Mouse (Mus musculus) thymus, postnatal 0 days (tissue): ENCODE results near the gene Shisa8. TPM values are rescaled to one million over a fixed set of nuclear protein-coding genes. Genes with fewer than 3 reads are reported as not detected.
"Not testable (repeated sequence)": the region's sequence is repeated elsewhere in the genome, so short reads cannot be mapped to it uniquely, and the experiment has no call there.

Experiments
- DNase-seq: peaks from one replicate; pipeline ENCODE4 v3.0.0-alpha.2; 2015; ENCODE audit warnings: low spot score
- polyA plus RNA-seq: library from polyadenylated mRNA; unstranded; fragments of >200 nt; fragmentation: Nextera tagmentation; extraction: Ambion mirVana; gene quantifications from 2 replicates; pipeline ENCODE4 v1.2.1, GENCODE M21; 2015

Shisa8 gene
- polyA plus RNA-seq: 0.15 and 0.26 TPM in 2 replicates

- no peak for DNase-seq
Measured at GRCm38 (mm10) chr15:82212752-82213063, at the start of gene Shisa8. Gene Shisa8, minus strand, starts transcription at chr15:82212815.

DNA sequence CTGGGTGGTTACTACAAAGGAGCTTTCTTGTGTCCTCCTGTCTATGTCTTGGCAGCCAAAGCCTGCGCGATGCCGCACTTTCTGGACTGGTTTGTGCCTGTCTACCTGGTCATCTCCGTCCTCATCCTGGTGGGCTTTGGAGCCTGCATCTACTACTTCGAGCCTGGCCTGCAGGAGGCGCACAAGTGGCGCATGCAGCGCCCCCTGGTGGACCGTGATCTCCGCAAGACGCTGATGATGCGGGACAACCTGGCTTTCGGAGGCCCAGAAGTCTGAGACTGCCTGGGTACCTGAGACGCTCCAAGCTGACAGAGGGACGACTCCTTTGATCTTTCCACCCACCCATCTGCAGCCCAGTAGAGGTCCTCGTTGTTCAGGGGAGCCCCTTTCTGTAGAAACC, 46.9 kb upstream of the Shisa8 start:
- peak; percentile 86 for DNase-seq

- DNase-seq: no peak
Measured at GRCm38 (mm10) chr15:82255944-82256383, 43.3 kb upstream of the Shisa8 start.

- DNase-seq: no peak
Measured at GRCm38 (mm10) chr15:82255248-82255647, 42.6 kb upstream of the Shisa8 start.

- DNase-seq: no peak
Measured at GRCm38 (mm10) chr15:82252097-82252496, 39.5 kb upstream of the Shisa8 start, which contains the start of gene 1500009C09Rik. Gene 1500009C09Rik, plus strand, starts transcription at chr15:82252397.

DNA sequence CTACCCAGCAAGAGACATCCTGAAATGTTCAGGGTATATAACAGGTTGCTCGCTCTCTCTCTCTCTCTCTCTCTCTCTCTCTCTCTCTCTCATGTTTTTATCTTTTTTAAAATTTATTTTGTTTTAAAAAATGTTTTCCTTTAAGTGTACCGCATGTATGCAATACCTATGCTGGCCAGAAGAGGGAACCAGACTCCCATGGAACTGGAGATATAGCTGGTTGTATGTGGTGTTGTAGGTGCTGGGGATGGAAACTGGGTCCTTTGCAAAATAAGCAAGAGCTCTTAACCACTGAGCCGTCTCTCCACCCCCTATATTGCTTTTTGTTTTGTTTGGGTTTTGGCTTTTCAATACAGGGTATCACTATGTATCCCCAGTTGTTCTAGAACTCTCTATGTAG, 39.0 kb upstream of the Shisa8 start:
- no peak for DNase-seq

- no peak for DNase-seq
Measured at GRCm38 (mm10) chr15:82247131-82247776, 34.6 kb upstream of the Shisa8 start.

GRCm38 (mm10) chr15:82244805-82245161, 32.2 kb upstream of the Shisa8 start:
- DNase-seq: not testable (repeated sequence)

GRCm38 (mm10) chr15:82244115-82244804, 31.6 kb upstream of the Shisa8 start, which contains the start of gene Cenpm:
Gene Cenpm, minus strand, starts transcription at chr15:82244748.
- DNase-seq: peak; percentile 92

GRCm38 (mm10) chr15:82243742-82244114, 31.1 kb upstream of the Shisa8 start:
- DNase-seq: no peak

DNA sequence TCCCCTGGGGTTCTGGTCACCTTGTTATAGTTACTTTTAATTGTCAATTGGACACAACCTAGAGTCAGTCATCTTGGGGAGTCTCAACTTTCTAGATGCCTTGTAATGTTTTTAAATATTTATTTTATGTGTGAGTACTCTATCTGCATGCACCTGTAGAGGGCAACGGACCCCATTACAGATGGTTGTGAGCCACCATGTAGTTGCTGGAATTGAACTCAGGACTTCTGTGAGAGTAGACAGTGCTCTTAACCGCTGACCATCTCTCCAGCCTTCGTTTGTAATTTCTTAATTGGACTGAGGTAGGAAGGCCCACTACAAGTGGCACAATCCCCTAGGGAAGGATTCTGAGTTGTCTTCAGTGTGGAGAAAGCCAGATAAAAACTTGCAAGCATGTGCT, 30.7 kb upstream of the Shisa8 start:
- DNase-seq: no peak

- DNase-seq: peak; percentile 83
Measured at GRCm38 (mm10) chr15:82236565-82236964, 23.9 kb upstream of the Shisa8 start.

- no peak for DNase-seq
Measured at GRCm38 (mm10) chr15:82235661-82236060, 23.0 kb upstream of the Shisa8 start.

- DNase-seq: no peak
Measured at GRCm38 (mm10) chr15:82232651-82233050, 20.0 kb upstream of the Shisa8 start.

GRCm38 (mm10) chr15:82231591-82232378, 19.2 kb upstream of the Shisa8 start:
- DNase-seq: no peak

GRCm38 (mm10) chr15:82231100-82231499, 18.5 kb upstream of the Shisa8 start:
- no peak for DNase-seq

- DNase-seq: no peak
Measured at GRCm38 (mm10) chr15:82230098-82230611, 17.5 kb upstream of the Shisa8 start.

DNA sequence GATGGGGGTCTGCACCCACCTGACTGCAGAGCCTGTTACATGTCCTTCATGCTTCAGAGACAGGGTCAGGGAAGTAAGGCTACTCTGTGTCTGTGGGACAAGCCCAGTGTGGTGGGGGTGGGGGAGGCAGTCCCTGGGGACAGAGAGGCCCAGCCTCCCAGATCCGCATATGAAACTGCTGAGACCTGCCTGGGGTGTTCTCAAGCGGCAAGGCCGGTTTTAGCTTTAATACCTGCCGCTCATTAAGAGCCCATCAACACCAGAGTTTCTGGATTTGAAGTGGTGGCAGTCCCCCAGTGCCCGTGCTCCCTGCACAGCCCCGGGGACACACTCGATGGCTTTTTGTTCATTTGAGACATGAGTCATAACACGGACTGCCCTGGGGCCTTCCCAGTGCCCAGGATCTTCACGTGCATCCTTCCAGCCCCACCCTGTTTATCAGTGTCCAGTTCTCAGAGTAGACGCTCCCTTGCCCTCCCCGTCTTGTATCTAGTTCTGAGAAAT, 17.0 kb upstream of the Shisa8 start:
- DNase-seq: no peak

DNA sequence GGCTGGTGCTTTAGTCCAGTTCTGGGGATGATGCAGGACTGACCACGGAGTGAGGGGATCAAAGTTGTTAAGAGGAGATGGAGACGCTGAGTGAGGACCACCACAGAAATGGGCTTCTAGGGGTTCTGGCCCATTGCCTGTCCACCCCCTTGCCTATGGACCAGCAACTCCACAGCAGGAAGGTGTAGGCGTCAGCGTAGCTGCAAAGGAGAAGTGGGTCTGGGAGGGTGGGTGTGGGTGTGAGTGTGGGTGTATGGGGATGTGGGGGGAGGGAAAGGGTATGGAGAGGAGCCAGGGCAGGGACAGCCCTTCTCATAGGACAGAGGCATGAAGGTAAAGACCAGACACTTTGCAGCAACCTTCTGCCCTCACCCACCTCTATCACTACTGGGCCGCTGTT, 13.2 kb upstream of the Shisa8 start:
- DNase-seq: no peak

DNA sequence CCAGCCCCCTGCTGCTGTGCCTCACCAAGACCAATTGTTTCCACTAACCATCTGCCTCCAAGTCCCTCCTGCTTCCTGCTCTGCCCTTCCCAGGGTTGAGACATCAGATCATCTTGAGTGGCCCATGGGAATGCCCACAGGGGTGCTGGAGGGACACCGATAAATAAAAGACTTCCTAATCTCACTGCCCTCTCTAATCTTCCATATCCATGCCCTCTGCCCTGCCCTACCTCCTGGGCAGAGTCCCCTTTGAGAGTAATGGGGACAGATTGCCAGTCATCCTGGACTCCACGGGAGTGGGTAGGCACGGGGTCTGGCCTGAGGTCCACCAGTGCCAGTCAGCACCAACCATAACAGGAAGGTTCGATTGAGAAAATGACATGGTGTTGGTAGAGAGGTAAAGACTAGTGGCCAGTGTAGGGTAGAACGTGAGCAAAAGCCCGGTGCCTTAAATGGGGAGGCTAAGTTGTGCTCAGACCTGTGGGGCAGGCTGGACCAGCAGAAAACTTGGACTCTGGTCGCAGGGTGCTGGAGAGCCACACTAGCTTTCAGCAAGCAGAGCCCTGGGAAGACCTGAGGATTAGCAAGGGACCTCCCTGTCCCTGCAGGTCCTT, 12.1 kb upstream of the Shisa8 start:
- no peak for DNase-seq
